Mouse (Mus musculus) gastrocnemius, adult 18-20 months (tissue): Measurements from ENCODE around the gene Zhx3. TPM values are rescaled to one million over a fixed set of nuclear protein-coding genes. Genes with fewer than 3 reads are reported as not detected.

Source experiments
- total RNA-seq, 2 experiments: library from RNA; stranded (reverse); gene quantifications; 2 replicates each; pipeline ENCODE4 v1.2.3; 2021

The Zhx3 gene
- total RNA-seq, 2 experiments from 2014 or later = 21.0 to 24.3 TPM

Other genes starting within 250 kb of the Zhx3 start
- 10 to 100 TPM; 29.1 to 36.7 TPM for gene Top1, start 227.1 kb downstream of the Zhx3 start, total RNA-seq
- 10 to 100 TPM; 17.3 to 18.0 TPM for gene Plcg1, start 141.7 kb downstream of the Zhx3 start, total RNA-seq
- gene Lpin3, start 7.7 kb upstream of the Zhx3 start, total RNA-seq = 1 to 10 TPM; 1.6 to 2.9 TPM
- under 1 TPM; 0.07 to 0.17 TPM for gene Emilin3, start 39.3 kb upstream of the Zhx3 start, total RNA-seq
- 10 to 100 TPM; 12.0 to 15.4 TPM for gene Chd6, start 236.1 kb upstream of the Zhx3 start, total RNA-seq